Mouse (Mus musculus) lung, adult 2 months (tissue): ENCODE data around the gene Golga2.

Experiments
- CTCF ChIP-seq: fragments of 200-500 bp; IDR thresholded peaks from 2 replicates; pipeline ENCODE4 v1.5.1; 2011; ENCODE audit warnings: mild to moderate bottlenecking, low read length, control low read depth; ENCODE audit not compliant: insufficient read depth
- POLR2A ChIP-seq: fragments of 200-500 bp; IDR thresholded peaks from 2 replicates; pipeline ENCODE4 v1.6.1; 2011; ENCODE audit warnings: low read depth, mild to moderate bottlenecking, control low read depth, low read length, borderline replicate concordance; ENCODE audit errors: extremely low read depth

GRCm38 (mm10) chr2:32294348-32294747 is 7.2 kb downstream of the Golga2 start:
- TF ChIP-seq CTCF (no peak), POLR2A (no peak)
